Mouse (Mus musculus): ENCODE results near the gene Cep57. TPM values are rescaled to one million over a fixed set of nuclear protein-coding genes. Genes with fewer than 3 reads are reported as not detected.

Cep57 gene
- polyA plus RNA-seq, 1 experiment, result 92.8 TPM

DNA sequence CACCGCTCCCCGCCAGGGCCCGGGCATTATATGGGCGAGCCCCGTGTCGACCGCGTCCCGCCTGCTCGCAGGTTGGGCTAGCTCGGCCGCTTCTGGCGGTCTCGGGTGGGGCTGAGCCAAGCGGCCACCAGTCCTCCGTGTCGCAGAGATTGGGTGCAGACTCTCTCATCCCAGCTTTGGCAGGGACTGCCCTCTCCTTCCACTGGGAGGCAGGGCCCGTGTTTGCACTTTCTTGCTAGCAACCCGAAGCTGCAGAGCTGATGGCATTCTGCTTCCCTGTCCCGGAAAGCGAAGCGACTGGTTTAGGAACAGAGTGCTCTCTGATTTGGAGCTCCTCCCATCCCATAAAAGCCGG, 1.2 kb upstream of the Cep57 start:
- Histone ChIP-seq H3K9ac (ENCODE audit: low read depth, poor library complexity, severe bottlenecking) (peak overlapping the region; percentile 94), H3K9me3 (replicated peaks; ENCODE audit: control insufficient read depth, insufficient read depth, low read length, poor library complexity, severe bottlenecking) (no peaks in the 10 kb centered on the region), H3K27ac (ENCODE audit: insufficient read depth, low read length) (peak overlapping the region; percentile 78), H3K36me3 (ENCODE audit: control insufficient read depth, insufficient read depth, low read length, poor library complexity, severe bottlenecking) (peaks cover 33% of the 10 kb centered on the region), H3K27me3 (ENCODE audit: control insufficient read depth, insufficient read depth, low read length, poor library complexity, severe bottlenecking) (no peaks in the 10 kb centered on the region), H3K4me3 (ENCODE audit: low read depth, low read length) (peak overlapping the region; percentile 99), H3K4me1 (ENCODE audit: control insufficient read depth, insufficient read depth, low read length) (no peaks in the 10 kb centered on the region)
- TF ChIP-seq CTCF (IDR thresholded peaks at IDR 0.05; ENCODE audit: low read depth, low read length) (no peak), EP300 (IDR thresholded peaks at IDR 0.05; ENCODE audit: insufficient read depth, low read depth, low read length) (no peak), POLR2A (IDR thresholded peaks at IDR 0.05; ENCODE audit: insufficient read depth, low read length) (no peak)

- TF ChIP-seq EP300 (IDR thresholded peaks at IDR 0.05; ENCODE audit: insufficient read depth, low read depth, low read length) (no peak), POLR2A (IDR thresholded peaks at IDR 0.05; ENCODE audit: insufficient read depth, low read length) (no peak), CTCF (IDR thresholded peaks at IDR 0.05; ENCODE audit: low read depth, low read length) (no peak)
Measured at GRCm38 (mm10) chr9:13827406-13828086, 639 bp upstream of the Cep57 start, which contains the start of gene Fam76b. Gene Fam76b (plus strand): TSS chr9:13827716.

GRCm38 (mm10) chr9:13826391-13826805, 509 bp downstream of the Cep57 start:
- Histone ChIP-seq H3K9me3 (replicated peaks; ENCODE audit: control insufficient read depth, insufficient read depth, low read length, poor library complexity, severe bottlenecking) (no peaks in the 10 kb centered on the region), H3K4me3 (ENCODE audit: low read depth, low read length) (peak overlapping the region; percentile 87), H3K9ac (ENCODE audit: low read depth, poor library complexity, severe bottlenecking) (peak overlapping the region; percentile 92), H3K36me3 (ENCODE audit: control insufficient read depth, insufficient read depth, low read length, poor library complexity, severe bottlenecking) (peaks cover 26% of the 10 kb centered on the region), H3K4me1 (ENCODE audit: control insufficient read depth, insufficient read depth, low read length) (no peaks in the 10 kb centered on the region), H3K27ac (ENCODE audit: insufficient read depth, low read length) (peak overlapping the region; percentile 69), H3K27me3 (ENCODE audit: control insufficient read depth, insufficient read depth, low read length, poor library complexity, severe bottlenecking) (no peaks in the 10 kb centered on the region)
- TF ChIP-seq EP300 (IDR thresholded peaks at IDR 0.05; ENCODE audit: insufficient read depth, low read depth, low read length), result no peak
- TF ChIP-seq CTCF (IDR thresholded peaks at IDR 0.05; ENCODE audit: low read depth, low read length), result no peak
- peak; percentile 15 for TF ChIP-seq POLR2A (IDR thresholded peaks at IDR 0.05; ENCODE audit: insufficient read depth, low read length)

More at GRCm38 (mm10) chr9:13827406-13828086, 639 bp upstream of the Cep57 start, which contains the start of gene Fam76b:
- Histone ChIP-seq H3K4me3 (ENCODE audit: low read depth, low read length) (peak within 1 kb of the TSS; percentile 99), H3K9ac (ENCODE audit: low read depth, poor library complexity, severe bottlenecking) (peak within 1 kb of the TSS; percentile 94), H3K4me1 (ENCODE audit: control insufficient read depth, insufficient read depth, low read length) (no peaks in the 10 kb centered on the region), H3K27ac (ENCODE audit: insufficient read depth, low read length) (peak within 1 kb of the TSS; percentile 85), H3K9me3 (replicated peaks; ENCODE audit: control insufficient read depth, insufficient read depth, low read length, poor library complexity, severe bottlenecking) (no peaks in the 10 kb centered on the region), H3K36me3 (ENCODE audit: control insufficient read depth, insufficient read depth, low read length, poor library complexity, severe bottlenecking) (peaks cover 28% of the 10 kb centered on the region), H3K27me3 (ENCODE audit: control insufficient read depth, insufficient read depth, low read length, poor library complexity, severe bottlenecking) (no peaks in the 10 kb centered on the region)

DNA sequence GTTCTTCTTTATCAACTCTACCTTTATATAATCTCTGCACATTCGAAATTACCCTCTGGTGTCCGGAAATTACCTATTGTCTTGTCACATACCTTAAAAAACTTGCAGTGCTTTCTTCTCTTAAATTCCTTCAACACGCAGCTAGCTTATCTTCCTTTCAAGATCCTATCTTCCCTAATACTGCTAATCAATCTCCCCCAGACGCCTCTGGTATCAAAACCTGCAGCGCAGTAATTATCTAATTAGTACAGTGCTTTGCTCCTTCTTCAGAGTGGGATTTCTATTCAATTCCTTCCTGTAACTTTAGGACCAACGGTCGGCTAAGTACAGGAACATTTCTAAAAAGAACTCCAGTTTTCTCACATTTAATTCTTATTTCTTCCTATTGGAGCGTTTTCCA, 1.0 kb downstream of the Cep57 start:
- Histone ChIP-seq H3K4me3 (ENCODE audit: low read depth, low read length) (peak overlapping the region; percentile 87; the same call in 1 of the 2 replicates), H3K27me3 (ENCODE audit: control insufficient read depth, insufficient read depth, low read length, poor library complexity, severe bottlenecking) (no peaks in the 10 kb centered on the region), H3K4me1 (ENCODE audit: control insufficient read depth, insufficient read depth, low read length) (no peaks in the 10 kb centered on the region), H3K36me3 (ENCODE audit: control insufficient read depth, insufficient read depth, low read length, poor library complexity, severe bottlenecking) (peaks cover 26% of the 10 kb centered on the region), H3K9ac (ENCODE audit: low read depth, poor library complexity, severe bottlenecking) (peak overlapping the region; percentile 92), H3K9me3 (replicated peaks; ENCODE audit: control insufficient read depth, insufficient read depth, low read length, poor library complexity, severe bottlenecking) (no peaks in the 10 kb centered on the region), H3K27ac (ENCODE audit: insufficient read depth, low read length) (peak overlapping the region; percentile 69; the same call in 1 of the 2 replicates)
- no peak for TF ChIP-seq CTCF (IDR thresholded peaks at IDR 0.05; ENCODE audit: low read depth, low read length)
- TF ChIP-seq EP300 (IDR thresholded peaks at IDR 0.05; ENCODE audit: insufficient read depth, low read depth, low read length), result no peak
- TF ChIP-seq POLR2A (IDR thresholded peaks at IDR 0.05; ENCODE audit: insufficient read depth, low read length), result no peak

DNA sequence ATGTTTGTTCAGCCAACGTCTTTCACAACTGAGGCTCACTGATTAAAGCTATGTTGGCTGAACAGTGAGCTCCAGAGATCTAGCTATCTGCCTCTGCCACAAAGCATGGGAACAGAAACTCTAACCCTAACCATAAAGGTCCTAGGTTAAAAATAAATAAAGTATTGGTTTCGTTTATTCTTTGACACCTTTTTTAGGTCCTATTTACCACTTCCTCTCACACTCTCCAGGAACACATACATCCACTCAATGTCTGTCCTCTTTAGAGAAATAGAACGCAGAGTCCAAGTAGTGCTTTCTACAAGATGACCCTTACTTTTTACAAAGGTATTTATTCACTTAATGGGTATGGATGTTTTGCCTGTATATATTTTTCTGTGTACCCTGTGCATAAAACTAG, 6.1 kb downstream of the Cep57 start:
- no peak for TF ChIP-seq POLR2A (IDR thresholded peaks at IDR 0.05; ENCODE audit: insufficient read depth, low read length)
- no peak for TF ChIP-seq EP300 (IDR thresholded peaks at IDR 0.05; ENCODE audit: insufficient read depth, low read depth, low read length)
- no peak for TF ChIP-seq CTCF (IDR thresholded peaks at IDR 0.05; ENCODE audit: low read depth, low read length)

GRCm38 (mm10) chr9:13818369-13818768, 8.5 kb downstream of the Cep57 start:
- no peak overlapping the region for H3K27ac ChIP-seq (ENCODE audit: insufficient read depth, low read length)
- no peak for TF ChIP-seq EP300 (IDR thresholded peaks at IDR 0.05; ENCODE audit: insufficient read depth, low read depth, low read length)
- no peak for TF ChIP-seq POLR2A (IDR thresholded peaks at IDR 0.05; ENCODE audit: insufficient read depth, low read length)
- no peak for TF ChIP-seq CTCF (IDR thresholded peaks at IDR 0.05; ENCODE audit: low read depth, low read length)
- no peak overlapping the region for H3K4me3 ChIP-seq (ENCODE audit: low read depth, low read length)
- H3K9me3 ChIP-seq (replicated peaks; ENCODE audit: control insufficient read depth, insufficient read depth, low read length, poor library complexity, severe bottlenecking), result no peaks in the 10 kb centered on the region
- H3K4me1 ChIP-seq (ENCODE audit: control insufficient read depth, insufficient read depth, low read length), result no peaks in the 10 kb centered on the region
- H3K27me3 ChIP-seq (ENCODE audit: control insufficient read depth, insufficient read depth, low read length, poor library complexity, severe bottlenecking), result no peaks in the 10 kb centered on the region
- H3K9ac ChIP-seq (ENCODE audit: low read depth, poor library complexity, severe bottlenecking), result no peak overlapping the region
- H3K36me3 ChIP-seq (ENCODE audit: control insufficient read depth, insufficient read depth, low read length, poor library complexity, severe bottlenecking), result peaks cover 75% of the 10 kb centered on the region

More for the DNA sequence above, 6.1 kb downstream of the Cep57 start:
- Histone ChIP-seq H3K9ac (ENCODE audit: low read depth, poor library complexity, severe bottlenecking) (no peak overlapping the region), H3K27ac (ENCODE audit: insufficient read depth, low read length) (no peak overlapping the region), H3K27me3 (ENCODE audit: control insufficient read depth, insufficient read depth, low read length, poor library complexity, severe bottlenecking) (no peaks in the 10 kb centered on the region), H3K4me1 (ENCODE audit: control insufficient read depth, insufficient read depth, low read length) (no peaks in the 10 kb centered on the region), H3K4me3 (ENCODE audit: low read depth, low read length) (no peak overlapping the region), H3K9me3 (replicated peaks; ENCODE audit: control insufficient read depth, insufficient read depth, low read length, poor library complexity, severe bottlenecking) (no peaks in the 10 kb centered on the region), H3K36me3 (ENCODE audit: control insufficient read depth, insufficient read depth, low read length, poor library complexity, severe bottlenecking) (peaks cover 64% of the 10 kb centered on the region)
